Mouse (Mus musculus): Measurements from ENCODE around the gene Vps39. TPM values are rescaled to one million over a fixed set of nuclear protein-coding genes. Genes with fewer than 3 reads are reported as not detected.

The Vps39 gene
- polyA plus RNA-seq, 1 experiment from 2014 or later, result 22.4 TPM

DNA sequence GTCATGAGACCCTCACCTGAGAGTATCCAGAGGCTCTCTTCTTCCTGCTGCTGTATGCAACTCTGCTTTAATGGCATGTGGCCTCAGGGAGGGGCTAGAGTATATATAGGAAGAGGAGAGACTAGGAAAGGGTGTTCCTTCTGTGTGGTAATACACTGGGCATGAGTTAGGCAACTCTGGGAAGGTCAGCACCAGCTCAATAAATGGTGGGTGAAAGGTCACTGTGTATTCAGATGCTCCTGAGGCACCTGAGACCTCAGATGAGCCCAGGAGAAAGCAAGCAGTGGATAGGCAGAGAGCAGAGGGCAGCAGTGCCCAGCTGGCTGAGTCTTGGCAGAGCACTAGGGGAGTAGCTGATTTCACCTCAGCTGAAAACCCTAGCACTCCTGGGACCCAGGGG lies 68.2 kb downstream of the Vps39 start:
- Histone ChIP-seq H3K4me2 (replicated peaks; ENCODE audit: low read depth, low read length) (no peak overlapping the region), H3K27me3 (ENCODE audit: control insufficient read depth, insufficient read depth, low read length) (no peaks in the 10 kb centered on the region), H3K4me3 (ENCODE audit: low read length) (no peak overlapping the region), H3K9ac (ENCODE audit: low read depth, low read length) (no peak overlapping the region), H3K9me3 (ENCODE audit: control insufficient read depth, low read length) (no peaks in the 10 kb centered on the region), H3K27ac (ENCODE audit: low read depth, low read length) (no peak overlapping the region), H3K36me3 (ENCODE audit: control insufficient read depth, insufficient read depth, low read length) (no peaks in the 10 kb centered on the region), H3K4me1 (ENCODE audit: control insufficient read depth, insufficient read depth, low read length) (no peaks in the 10 kb centered on the region)
- no peak for ATAC-seq (ENCODE audit: low FRiP score, low TSS enrichment)

DNA sequence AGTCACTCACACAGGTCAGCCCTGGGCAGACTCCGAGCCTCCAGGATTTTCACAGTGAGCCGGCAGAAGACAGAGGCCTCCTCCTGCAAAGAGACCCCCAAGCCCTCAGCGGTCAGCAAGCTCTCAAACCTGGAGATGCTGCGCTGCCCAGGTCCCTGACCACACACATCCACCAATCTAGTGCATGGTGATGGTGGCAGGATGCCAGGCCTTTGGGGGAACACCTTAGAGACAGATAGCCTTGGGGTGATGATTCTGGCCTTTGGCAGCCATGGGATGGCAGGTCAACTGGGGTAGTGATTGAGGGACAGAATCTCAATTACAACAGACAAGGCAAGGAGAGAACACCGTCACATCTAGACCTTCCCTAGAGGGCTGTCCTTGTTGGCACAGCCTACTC lies 68.8 kb downstream of the Vps39 start:
- H3K4me3 ChIP-seq (ENCODE audit: low read length), result no peak overlapping the region
- no peaks in the 10 kb centered on the region for H3K36me3 ChIP-seq (ENCODE audit: control insufficient read depth, insufficient read depth, low read length)
- H3K27me3 ChIP-seq (ENCODE audit: control insufficient read depth, insufficient read depth, low read length), result no peaks in the 10 kb centered on the region
- H3K9ac ChIP-seq (ENCODE audit: low read depth, low read length), result no peak overlapping the region
- H3K9me3 ChIP-seq (ENCODE audit: control insufficient read depth, low read length), result no peaks in the 10 kb centered on the region
- WGBS, result 81% methylated on average over 5 of the region's 5 CpGs
- no peak overlapping the region for H3K4me2 ChIP-seq (replicated peaks; ENCODE audit: low read depth, low read length)
- H3K4me1 ChIP-seq (ENCODE audit: control insufficient read depth, insufficient read depth, low read length), result no peaks in the 10 kb centered on the region
- no peak overlapping the region for H3K27ac ChIP-seq (ENCODE audit: low read depth, low read length)
- no peak for ATAC-seq (ENCODE audit: low FRiP score, low TSS enrichment)

DNA sequence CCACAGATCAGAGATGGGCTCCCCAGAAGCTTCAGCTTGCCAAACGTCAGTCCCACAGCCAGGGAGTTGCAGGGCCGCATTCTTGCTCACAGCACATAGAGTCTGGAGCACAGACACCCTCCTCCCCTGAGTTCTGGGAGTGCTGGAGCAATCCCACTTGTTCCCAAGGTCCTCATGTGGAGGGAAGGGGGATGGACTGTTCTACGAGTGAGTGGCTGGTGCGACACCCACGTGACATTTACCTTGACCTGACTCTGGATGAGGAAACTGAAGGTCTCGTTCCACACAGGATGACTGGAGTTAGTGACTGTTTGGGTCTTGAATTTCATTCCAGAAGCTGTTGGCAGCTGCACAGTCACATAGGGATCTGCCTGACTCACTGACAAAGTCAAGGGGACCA lies 69.4 kb downstream of the Vps39 start:
- no peak overlapping the region for H3K9ac ChIP-seq (ENCODE audit: low read depth, low read length)
- no peak for ATAC-seq (ENCODE audit: low FRiP score, low TSS enrichment)

DNA sequence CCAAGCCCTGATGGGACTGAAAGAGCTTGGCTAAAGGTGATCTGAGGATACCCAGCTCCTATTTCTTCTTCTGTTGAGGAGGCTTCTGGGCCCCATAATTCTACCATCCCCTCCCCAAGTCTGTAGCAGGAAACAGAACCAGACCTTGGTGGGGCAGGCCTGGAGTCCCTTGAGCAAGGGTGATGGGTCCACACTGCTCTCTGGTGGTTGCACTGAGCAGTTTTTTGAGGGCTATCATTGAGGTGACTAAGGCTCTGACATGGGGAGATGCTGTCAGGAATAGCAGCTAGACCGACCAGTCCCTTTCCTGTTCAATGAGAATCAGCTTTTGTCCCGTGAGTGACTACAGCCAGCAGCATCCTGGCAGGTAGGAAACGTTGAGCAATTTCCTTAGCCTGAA lies 71.7 kb downstream of the Vps39 start:
- no peaks in the 10 kb centered on the region for H3K9me3 ChIP-seq (ENCODE audit: control insufficient read depth, low read length)
- H3K36me3 ChIP-seq (ENCODE audit: control insufficient read depth, insufficient read depth, low read length), result no peaks in the 10 kb centered on the region
- no peak overlapping the region for H3K4me3 ChIP-seq (ENCODE audit: low read length)
- H3K27ac ChIP-seq (ENCODE audit: low read depth, low read length), result no peak overlapping the region
- 43% methylated on average over 3 of the region's 3 CpGs for WGBS
- H3K4me1 ChIP-seq (ENCODE audit: control insufficient read depth, insufficient read depth, low read length), result no peaks in the 10 kb centered on the region
- no peaks in the 10 kb centered on the region for H3K27me3 ChIP-seq (ENCODE audit: control insufficient read depth, insufficient read depth, low read length)
- H3K9ac ChIP-seq (ENCODE audit: low read depth, low read length), result no peak overlapping the region
- no peak for ATAC-seq (ENCODE audit: low FRiP score, low TSS enrichment)
- H3K4me2 ChIP-seq (replicated peaks; ENCODE audit: low read depth, low read length), result no peak overlapping the region

More for the DNA sequence above, 69.4 kb downstream of the Vps39 start:
- no peaks in the 10 kb centered on the region for H3K36me3 ChIP-seq (ENCODE audit: control insufficient read depth, insufficient read depth, low read length)
- no peak overlapping the region for H3K4me3 ChIP-seq (ENCODE audit: low read length)
- H3K27ac ChIP-seq (ENCODE audit: low read depth, low read length), result no peak overlapping the region
- no peak overlapping the region for H3K4me2 ChIP-seq (replicated peaks; ENCODE audit: low read depth, low read length)
- no peaks in the 10 kb centered on the region for H3K9me3 ChIP-seq (ENCODE audit: control insufficient read depth, low read length)
- no peaks in the 10 kb centered on the region for H3K4me1 ChIP-seq (ENCODE audit: control insufficient read depth, insufficient read depth, low read length)
- H3K27me3 ChIP-seq (ENCODE audit: control insufficient read depth, insufficient read depth, low read length), result no peaks in the 10 kb centered on the region
- WGBS, result 33% methylated on average over 6 of the region's 6 CpGs

DNA sequence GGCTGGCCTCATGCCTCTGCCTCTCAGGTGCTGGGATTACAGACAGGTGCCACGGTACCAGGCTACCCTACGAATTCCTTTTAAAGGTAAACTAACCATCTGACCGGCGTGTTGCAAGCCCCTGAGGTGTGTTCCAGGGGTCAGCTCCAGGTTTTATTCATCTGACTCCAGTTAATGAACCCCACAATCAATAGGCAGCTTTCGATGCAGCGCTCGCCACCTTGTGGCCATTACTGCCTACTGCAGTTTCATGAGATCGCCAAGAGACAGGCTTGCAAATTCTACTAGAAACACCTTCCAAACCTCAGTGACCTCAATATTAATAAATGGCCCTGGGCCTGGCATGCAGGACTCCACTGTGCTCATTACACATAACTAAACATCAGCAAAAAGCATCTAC lies 73.0 kb downstream of the Vps39 start:
- Histone ChIP-seq H3K27ac (ENCODE audit: low read depth, low read length) (no peak overlapping the region), H3K4me3 (ENCODE audit: low read length) (no peak overlapping the region), H3K36me3 (ENCODE audit: control insufficient read depth, insufficient read depth, low read length) (no peaks in the 10 kb centered on the region), H3K9me3 (ENCODE audit: control insufficient read depth, low read length) (no peaks in the 10 kb centered on the region), H3K27me3 (ENCODE audit: control insufficient read depth, insufficient read depth, low read length) (no peaks in the 10 kb centered on the region), H3K9ac (ENCODE audit: low read depth, low read length) (no peak overlapping the region), H3K4me1 (ENCODE audit: control insufficient read depth, insufficient read depth, low read length) (no peaks in the 10 kb centered on the region), H3K4me2 (replicated peaks; ENCODE audit: low read depth, low read length) (no peak overlapping the region)
- WGBS, result 14% methylated on average over 8 of the region's 8 CpGs
- no peak for ATAC-seq (ENCODE audit: low FRiP score, low TSS enrichment)

DNA sequence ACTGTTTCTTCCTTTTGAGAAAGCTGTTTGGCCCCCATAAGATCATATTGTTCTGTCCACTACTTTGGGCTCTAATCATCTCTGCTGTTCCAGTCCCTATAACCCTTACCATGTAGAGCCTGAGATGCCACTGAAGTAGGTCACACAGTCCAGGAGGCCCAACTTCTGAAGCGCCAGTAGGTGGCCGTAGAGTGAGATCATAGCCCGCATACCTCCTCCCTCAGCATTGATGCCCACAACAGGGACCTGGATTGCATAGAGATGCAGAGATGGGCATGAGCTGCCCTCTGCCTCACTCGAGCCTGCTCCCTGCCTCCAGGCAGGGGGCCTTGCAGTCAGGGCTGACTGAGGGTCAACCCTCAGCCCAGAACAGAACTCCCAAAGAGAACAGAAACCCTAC lies 76.0 kb downstream of the Vps39 start:
- H3K9ac ChIP-seq (ENCODE audit: low read depth, low read length), result no peak overlapping the region
- no peaks in the 10 kb centered on the region for H3K9me3 ChIP-seq (ENCODE audit: control insufficient read depth, low read length)
- H3K4me2 ChIP-seq (replicated peaks; ENCODE audit: low read depth, low read length), result no peak overlapping the region
- no peak overlapping the region for H3K4me3 ChIP-seq (ENCODE audit: low read length)
- H3K27me3 ChIP-seq (ENCODE audit: control insufficient read depth, insufficient read depth, low read length), result no peaks in the 10 kb centered on the region
- H3K27ac ChIP-seq (ENCODE audit: low read depth, low read length), result no peak overlapping the region
- no peaks in the 10 kb centered on the region for H3K4me1 ChIP-seq (ENCODE audit: control insufficient read depth, insufficient read depth, low read length)
- WGBS, result 77% methylated on average over 4 of the region's 4 CpGs
- ATAC-seq (ENCODE audit: low FRiP score, low TSS enrichment), result no peak
- H3K36me3 ChIP-seq (ENCODE audit: control insufficient read depth, insufficient read depth, low read length), result no peaks in the 10 kb centered on the region

DNA sequence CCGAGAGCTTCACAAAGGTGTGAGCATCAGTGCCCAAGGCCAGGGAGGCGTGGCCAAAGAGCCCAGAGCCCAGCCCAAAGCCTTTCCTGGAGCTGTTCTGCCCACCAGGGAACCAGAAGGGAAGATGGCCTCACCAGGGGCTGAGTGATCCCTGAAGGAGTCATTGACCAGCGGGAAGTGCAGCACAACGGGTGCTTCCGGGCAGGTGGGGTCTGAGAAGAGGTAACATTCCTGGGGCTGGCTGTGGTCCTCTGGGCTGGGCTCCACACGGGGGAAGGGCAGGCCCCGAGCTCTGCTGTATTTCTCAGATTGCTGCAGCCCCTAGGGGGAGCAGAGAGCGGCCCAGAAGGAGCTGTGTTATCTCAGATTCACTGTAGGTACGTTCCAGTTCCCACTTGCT lies 84.3 kb downstream of the Vps39 start:
- Histone ChIP-seq H3K4me1 (ENCODE audit: control insufficient read depth, insufficient read depth, low read length) (no peaks in the 10 kb centered on the region), H3K9me3 (ENCODE audit: control insufficient read depth, low read length) (no peaks in the 10 kb centered on the region), H3K36me3 (ENCODE audit: control insufficient read depth, insufficient read depth, low read length) (no peaks in the 10 kb centered on the region), H3K4me3 (ENCODE audit: low read length) (no peak overlapping the region; the same call in 1 of the 2 replicates), H3K9ac (ENCODE audit: low read depth, low read length) (no peak overlapping the region), H3K27ac (ENCODE audit: low read depth, low read length) (no peak overlapping the region), H3K27me3 (ENCODE audit: control insufficient read depth, insufficient read depth, low read length) (no peaks in the 10 kb centered on the region), H3K4me2 (replicated peaks; ENCODE audit: low read depth, low read length) (peak overlapping the region; percentile 37)
- ATAC-seq (ENCODE audit: low FRiP score, low TSS enrichment), result peak; percentile 64; the same call in 1 of the 2 replicates
- 2% methylated on average over 9 of the region's 9 CpGs for WGBS

Other genes starting within 250 kb of the Vps39 start
- gene Ehd4, start 198.5 kb downstream of the Vps39 start, polyA plus RNA-seq (2014; fragmentation: Nextera tagmentation; extraction: Ambion mirVana), result 20.1 and 31.8 TPM in 2 replicates
- not detected in 2 replicates for gene Pla2g4e, start 107.8 kb downstream of the Vps39 start, polyA plus RNA-seq (2014; fragmentation: Nextera tagmentation; extraction: Ambion mirVana)
- not detected in 2 replicates for gene Pla2g4d, start 63.9 kb downstream of the Vps39 start, polyA plus RNA-seq (2014; fragmentation: Nextera tagmentation; extraction: Ambion mirVana)
- not detected in 2 replicates for gene Pla2g4f, start 39.0 kb downstream of the Vps39 start, polyA plus RNA-seq (2014; fragmentation: Nextera tagmentation; extraction: Ambion mirVana)
- gene Ganc, start 50.8 kb upstream of the Vps39 start, polyA plus RNA-seq (2014; fragmentation: Nextera tagmentation; extraction: Ambion mirVana), result 8.2 and 10.8 TPM in 2 replicates
- gene Tmem87a, start 51.0 kb upstream of the Vps39 start, polyA plus RNA-seq (2014; fragmentation: Nextera tagmentation; extraction: Ambion mirVana), result 17.4 and 20.2 TPM in 2 replicates
- gene Capn3, start 102.9 kb upstream of the Vps39 start, polyA plus RNA-seq (2014; fragmentation: Nextera tagmentation; extraction: Ambion mirVana), result 1.2 and 1.3 TPM in 2 replicates
- 52.9 and 69.6 TPM in 2 replicates for gene Zfp106, start 210.7 kb upstream of the Vps39 start, polyA plus RNA-seq (2014; fragmentation: Nextera tagmentation; extraction: Ambion mirVana)
- 46.0 and 61.0 TPM in 2 replicates for gene Snap23, start 214.5 kb upstream of the Vps39 start, polyA plus RNA-seq (2014; fragmentation: Nextera tagmentation; extraction: Ambion mirVana)

Measured in kidney, embryonic 14.5 days (tissue).